Mouse (Mus musculus) neutrophil, adult 65 days (primary cell): ENCODE results near the gene Man2c1. TPM values are rescaled to one million over a fixed set of nuclear protein-coding genes. Genes with fewer than 3 reads are reported as not detected.

ENCODE experiments used
- total RNA-seq: library from RNA; stranded (reverse); gene quantifications from 2 replicates; pipeline ENCODE4 v1.2.4, GENCODE M21; 2023

Gene Man2c1
- 40.6 and 67.6 TPM in 2 replicates for total RNA-seq

DNA sequence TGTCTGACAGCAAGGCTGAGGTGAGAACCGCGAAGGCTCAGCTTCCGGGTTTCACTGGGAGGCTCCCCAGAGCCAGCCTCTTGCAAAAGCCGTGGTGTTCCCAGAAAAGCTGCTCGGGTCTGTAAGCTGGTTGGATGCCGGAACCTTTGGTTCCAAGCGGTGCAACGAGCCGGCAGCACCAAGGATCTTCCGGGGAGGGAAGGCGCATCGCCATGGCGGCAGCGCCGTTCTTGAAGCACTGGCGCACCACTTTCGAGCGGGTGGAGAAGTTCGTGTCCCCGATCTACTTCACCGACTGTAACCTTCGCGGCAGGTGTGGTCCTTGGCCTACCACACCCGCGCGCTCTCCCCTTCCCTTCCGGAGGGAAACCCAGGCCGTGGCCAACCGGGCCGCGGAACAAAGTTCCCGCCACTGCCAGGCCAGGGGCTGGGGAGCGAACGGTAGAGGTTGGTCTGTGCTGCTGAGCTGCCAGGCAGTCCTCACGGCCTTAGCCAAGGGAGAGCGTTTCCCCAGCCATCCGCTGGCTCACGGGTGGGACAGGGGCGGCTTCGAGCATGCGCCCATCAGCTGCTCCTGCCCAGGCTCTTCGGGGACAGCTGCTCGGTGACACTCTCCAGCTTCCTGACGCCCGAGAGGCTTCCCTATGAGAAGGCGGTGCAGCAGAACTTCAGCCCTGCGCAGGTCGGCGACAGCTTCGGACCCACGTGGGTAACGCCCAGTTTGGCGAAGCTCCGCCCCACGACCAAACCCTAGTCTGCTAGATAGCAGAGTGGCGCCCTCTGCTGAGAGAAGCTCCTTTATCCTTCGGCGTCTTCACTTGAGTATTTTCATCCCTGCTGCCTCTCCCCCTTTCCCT is at the start of gene Man2c1:
Man2c1 (plus strand) TSS at position 114 of the 857 bp plus-strand sequence.

DNA sequence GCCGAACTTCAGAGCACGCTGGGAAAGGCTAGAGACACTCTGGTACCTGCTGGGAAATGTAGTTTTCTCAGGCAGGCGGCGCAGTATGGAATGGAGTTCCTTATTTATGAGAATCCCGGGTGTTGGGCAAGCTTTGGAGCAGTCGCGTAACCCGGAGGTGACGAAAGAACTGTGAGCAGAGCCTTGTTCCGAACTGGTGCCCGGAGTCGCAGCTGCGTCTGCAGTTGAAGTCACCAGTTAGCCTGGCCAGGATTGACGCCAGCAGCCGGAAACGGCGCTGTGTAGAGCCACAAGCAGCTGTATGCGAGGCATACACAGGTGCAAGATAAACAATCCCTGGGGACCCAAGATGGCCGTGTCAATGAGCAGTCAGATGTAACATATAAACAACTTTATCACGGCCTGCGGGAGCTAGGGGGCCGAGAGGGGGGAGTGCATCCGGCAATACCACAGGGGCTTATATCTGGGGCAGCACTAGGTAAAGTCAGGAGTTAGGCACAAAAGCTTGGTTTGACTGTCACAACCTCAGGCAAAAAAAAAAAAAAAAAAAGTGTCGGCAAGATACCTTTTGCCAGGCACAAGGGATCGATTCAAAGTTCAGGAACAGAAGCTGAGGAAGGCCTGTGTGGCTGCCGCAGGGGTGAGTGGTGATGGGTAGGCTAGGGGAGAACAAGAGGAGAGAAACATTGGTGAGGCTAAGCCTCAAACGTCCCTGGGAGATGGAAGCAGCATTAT is 17.8 kb downstream of the Man2c1 start, which contains the start of gene Neil1:
Neil1 (minus strand) TSS at position 162 of the 735 bp plus-strand sequence.

DNA sequence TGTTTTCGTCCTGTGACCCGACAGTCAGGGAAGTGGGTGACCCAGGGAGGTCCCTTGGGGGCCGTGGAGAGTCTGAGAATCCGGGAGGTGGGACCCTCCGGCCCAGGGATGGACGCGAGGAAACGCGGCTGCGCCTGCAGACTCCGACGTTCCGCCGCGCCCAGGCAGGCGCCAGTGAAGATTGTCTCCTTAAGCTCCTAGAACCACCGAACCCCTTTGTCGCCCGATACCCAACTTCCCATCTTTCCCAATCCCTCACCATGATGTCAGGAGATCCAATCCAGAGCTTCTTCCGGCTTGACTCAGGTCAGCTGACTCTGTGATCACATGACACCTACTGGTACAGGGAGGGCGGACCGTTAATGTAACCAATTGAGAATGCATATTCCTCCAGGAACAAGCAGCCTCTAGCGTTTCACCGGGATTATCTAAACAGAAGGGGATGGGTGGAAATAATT is 27.6 kb downstream of the Man2c1 start, which contains the start of gene Commd4:
Commd4 (minus strand) TSS at position 319 of the 458 bp plus-strand sequence.

Other genes starting within 250 kb of the Man2c1 start
- 1.6 and 2.1 TPM in 2 replicates for gene Snx33, start 202.3 kb upstream of the Man2c1 start, total RNA-seq
- gene Imp3, start 193.2 kb upstream of the Man2c1 start, total RNA-seq = 24.1 and 25.3 TPM in 2 replicates
- gene Snupn, start 179.8 kb upstream of the Man2c1 start, total RNA-seq = 2.2 and 2.4 TPM in 2 replicates
- 17.8 and 27.1 TPM in 2 replicates for gene Ptpn9, start 135.8 kb upstream of the Man2c1 start, total RNA-seq
- 66.1 and 69.5 TPM in 2 replicates for gene Sin3a, start 58.6 kb upstream of the Man2c1 start, total RNA-seq
- 2.7 and 4.4 TPM in 2 replicates for gene Neil1, start 17.6 kb downstream of the Man2c1 start, total RNA-seq
- gene Commd4, start 27.6 kb downstream of the Man2c1 start, total RNA-seq = 41.1 and 58.4 TPM in 2 replicates
- not detected in 2 replicates for gene Trcg1, start 105.9 kb downstream of the Man2c1 start, total RNA-seq
- gene 1700017B05Rik, start 131.9 kb downstream of the Man2c1 start, total RNA-seq = 111 and 133 TPM in 2 replicates